Mouse (Mus musculus): ENCODE results near the gene Ncapg2.

GRCm38 (mm10) chr12:116474676-116475075 lies 69.5 kb downstream of the Ncapg2 start:
- TF ChIP-seq POLR2A (IDR thresholded peaks at IDR 0.05; ENCODE audit: low read depth, low read length) (no peak), CTCF (IDR thresholded peaks at IDR 0.05; ENCODE audit: extremely low read depth, insufficient read depth, insufficient read length, insufficient replicate concordance) (no peak)
